Mouse (Mus musculus): Measurements from ENCODE around the gene Cdyl. TPM values are rescaled to one million over a fixed set of nuclear protein-coding genes. Genes with fewer than 3 reads are reported as not detected.
A peak's percentile ranks its signal among the peaks of the same experiment; 100 is the strongest.

Gene Cdyl
- total RNA-seq, 2 experiments from 2014 or later, result 15.4 to 19.7 TPM

- no peak for ATAC-seq (ENCODE audit: poor library complexity, severe bottlenecking)
Observed at GRCm38 (mm10) chr13:35795887-35796286, 136.3 kb downstream of the Cdyl start.

GRCm38 (mm10) chr13:35796352-35796751 lies 136.7 kb downstream of the Cdyl start:
- no peak for ATAC-seq (ENCODE audit: poor library complexity, severe bottlenecking)

- peak; percentile 47 for ATAC-seq (ENCODE audit: poor library complexity, severe bottlenecking)
Observed at GRCm38 (mm10) chr13:35797811-35798522, 138.3 kb downstream of the Cdyl start.

DNA sequence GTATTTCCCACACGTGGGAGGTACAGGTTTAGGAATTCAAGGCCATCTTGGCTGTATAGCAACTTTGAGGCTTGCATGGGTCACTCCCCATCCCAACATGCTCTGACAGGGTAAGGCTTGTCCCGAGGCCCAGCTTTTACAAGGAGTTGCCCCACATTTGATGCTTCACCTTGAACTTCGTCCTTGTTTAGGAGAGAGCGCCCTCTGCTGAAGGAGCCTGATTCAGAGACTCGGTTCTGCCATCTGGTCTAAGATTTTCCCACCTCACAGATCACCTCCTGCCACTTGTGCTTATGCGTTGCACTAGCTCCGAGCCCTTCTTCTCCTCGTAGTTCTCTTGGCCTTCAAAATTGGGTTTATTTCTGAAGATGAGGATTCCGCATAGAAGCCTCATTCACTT lies 139.0 kb downstream of the Cdyl start:
- ATAC-seq (ENCODE audit: poor library complexity, severe bottlenecking), result no peak

GRCm38 (mm10) chr13:35800270-35800669 lies 140.6 kb downstream of the Cdyl start:
- no peak for ATAC-seq (ENCODE audit: poor library complexity, severe bottlenecking)

DNA sequence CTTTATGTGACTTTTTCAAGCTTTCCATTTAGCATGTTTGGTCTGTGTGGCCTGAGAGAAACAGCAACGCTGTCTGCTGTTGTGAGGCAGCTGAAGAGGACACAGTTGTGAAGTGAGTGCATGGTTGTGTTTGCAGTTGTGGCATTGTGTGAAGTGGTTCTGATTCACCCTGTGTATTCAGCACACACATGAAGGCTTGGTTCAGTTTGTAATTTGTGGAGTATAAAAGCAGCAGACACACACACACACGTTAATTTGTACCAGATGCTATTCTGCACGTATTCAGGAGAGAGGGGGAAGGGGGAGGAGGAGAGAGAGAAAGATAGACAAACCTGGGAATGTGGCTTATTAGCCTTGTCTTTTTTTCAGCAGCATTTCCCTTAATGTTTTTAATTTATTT lies 146.1 kb downstream of the Cdyl start:
- no peak for ATAC-seq (ENCODE audit: poor library complexity, severe bottlenecking)

- ATAC-seq (ENCODE audit: poor library complexity, severe bottlenecking), result no peak
Observed at GRCm38 (mm10) chr13:35806165-35806564, 146.5 kb downstream of the Cdyl start.

DNA sequence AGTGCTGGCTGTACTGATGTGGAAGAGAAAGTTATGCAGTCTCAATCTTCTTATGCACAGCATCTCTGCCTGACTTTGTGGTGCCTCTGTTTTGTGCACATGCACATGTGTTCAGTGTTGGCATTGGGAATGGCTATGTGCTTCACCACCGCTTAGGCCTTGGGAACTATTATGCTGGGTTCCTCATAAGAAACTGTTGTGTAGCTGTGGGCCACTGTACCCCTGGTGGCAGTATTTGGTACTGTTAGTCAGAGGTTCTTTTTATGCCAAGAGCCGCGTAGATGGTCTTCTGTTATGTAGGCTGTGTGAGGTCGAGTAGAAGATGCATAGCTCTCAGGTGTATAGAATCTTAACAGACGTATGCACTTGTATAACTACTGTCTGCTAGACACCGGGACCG lies 147.4 kb downstream of the Cdyl start:
- no peak for ATAC-seq (ENCODE audit: poor library complexity, severe bottlenecking)

- no peak for ATAC-seq (ENCODE audit: poor library complexity, severe bottlenecking)
Observed at GRCm38 (mm10) chr13:35807525-35807924, 147.9 kb downstream of the Cdyl start.

GRCm38 (mm10) chr13:35807940-35808339 lies 148.3 kb downstream of the Cdyl start:
- no peak for ATAC-seq (ENCODE audit: poor library complexity, severe bottlenecking)

DNA sequence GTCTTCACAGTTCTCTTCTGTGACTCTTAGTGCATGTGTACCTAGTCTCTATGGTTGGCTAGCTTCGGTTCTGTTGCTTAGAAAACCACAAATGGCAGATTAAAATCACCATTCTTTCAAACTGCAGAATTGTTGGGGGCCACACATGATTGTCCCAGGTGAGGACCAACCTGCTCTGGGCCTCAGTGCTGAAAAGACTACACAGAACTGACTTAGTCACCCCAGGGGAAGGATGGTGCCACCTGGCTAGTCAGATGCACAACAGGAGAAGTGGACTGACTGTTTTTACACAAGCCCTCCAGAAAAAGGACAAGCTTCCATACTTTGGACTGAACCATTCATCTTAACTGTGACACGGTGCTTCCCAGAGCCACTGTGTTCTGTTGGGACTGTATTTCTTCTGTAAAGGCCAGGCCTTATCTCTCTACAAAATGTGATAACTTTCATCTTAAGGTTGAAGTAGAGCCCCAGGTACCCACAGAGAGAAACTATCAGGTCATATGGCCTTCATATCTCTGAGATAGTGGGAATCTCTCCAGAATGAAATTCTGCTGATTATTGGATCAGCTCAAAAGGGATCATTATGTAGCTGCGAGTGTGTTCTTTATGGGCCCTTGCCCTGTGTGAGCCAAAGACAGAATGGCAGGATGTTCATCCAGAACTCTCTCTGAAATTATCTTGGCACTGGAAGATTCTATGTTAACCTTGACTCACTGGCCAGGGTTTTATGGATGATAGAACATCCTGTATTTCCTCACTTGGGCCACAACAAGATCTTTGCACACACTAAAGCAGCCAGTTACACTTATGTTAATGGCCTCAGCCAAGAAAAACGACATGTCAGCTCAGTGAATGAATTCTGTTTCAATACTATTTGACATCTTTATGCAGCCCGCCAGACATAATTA lies 149.9 kb downstream of the Cdyl start:
- no peak for ATAC-seq (ENCODE audit: poor library complexity, severe bottlenecking)

GRCm38 (mm10) chr13:35810160-35810537 lies 150.5 kb downstream of the Cdyl start:
- no peak for ATAC-seq (ENCODE audit: poor library complexity, severe bottlenecking)

DNA sequence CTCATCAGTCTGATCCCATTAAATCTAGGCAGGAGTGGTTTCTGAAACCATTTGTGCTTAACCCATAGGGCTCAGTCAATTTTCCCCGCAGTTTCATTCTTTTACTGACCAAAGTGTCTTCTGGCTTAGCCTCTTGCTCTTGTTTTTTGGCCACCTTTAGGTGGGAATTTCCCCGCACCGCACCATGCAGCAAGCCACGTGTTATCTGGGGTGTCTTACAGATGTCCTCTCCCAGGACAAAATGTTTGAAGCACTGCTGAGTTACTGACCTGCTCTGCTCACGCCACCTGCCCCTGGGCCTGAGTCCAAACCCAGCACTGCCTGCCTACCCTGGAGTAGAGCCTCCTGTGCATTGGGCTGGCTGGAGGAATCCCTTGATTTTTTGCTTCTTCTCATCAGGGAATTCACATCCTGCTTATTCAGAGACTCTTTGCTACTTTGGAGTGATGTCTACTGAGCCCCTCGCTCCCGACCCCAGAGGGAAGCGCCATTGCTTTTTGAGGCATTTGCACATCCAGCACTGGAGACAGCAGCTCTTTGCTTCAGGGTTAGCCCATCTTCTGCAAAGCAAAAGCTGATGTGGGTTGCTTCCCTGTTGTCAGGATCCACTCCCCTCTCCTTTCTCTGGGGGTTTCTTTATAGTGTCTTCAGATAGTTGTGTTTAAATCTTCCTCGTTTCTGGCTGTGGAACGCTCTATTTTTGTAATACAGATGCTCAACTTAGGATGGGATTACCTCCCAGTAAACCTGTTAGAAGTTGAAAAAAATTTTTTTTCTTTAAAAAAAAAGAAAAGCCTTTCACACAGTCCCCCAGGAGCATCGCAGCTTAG lies 151.9 kb downstream of the Cdyl start:
- no peak for ATAC-seq (ENCODE audit: poor library complexity, severe bottlenecking)

DNA sequence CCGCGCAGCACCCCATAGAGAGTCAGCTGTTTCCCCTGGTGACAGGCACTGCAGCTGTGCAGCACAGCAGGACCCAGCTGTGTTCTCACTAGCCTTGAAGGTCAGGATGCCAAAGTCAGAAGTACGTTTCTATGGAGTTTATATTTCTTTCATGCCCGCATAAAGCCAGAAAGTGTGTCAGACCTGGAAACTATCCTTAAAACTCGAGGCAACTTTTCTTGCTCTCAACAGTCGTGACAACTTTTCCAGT lies 152.5 kb downstream of the Cdyl start:
- ATAC-seq (ENCODE audit: poor library complexity, severe bottlenecking), result no peak

- ATAC-seq (ENCODE audit: poor library complexity, severe bottlenecking), result no peak
Observed at GRCm38 (mm10) chr13:35813348-35814127, 153.9 kb downstream of the Cdyl start.

GRCm38 (mm10) chr13:35815205-35815726 lies 155.6 kb downstream of the Cdyl start:
- no peak for ATAC-seq (ENCODE audit: poor library complexity, severe bottlenecking)

- ATAC-seq (ENCODE audit: poor library complexity, severe bottlenecking), result no peak
Observed at GRCm38 (mm10) chr13:35815782-35816368, 156.2 kb downstream of the Cdyl start.

DNA sequence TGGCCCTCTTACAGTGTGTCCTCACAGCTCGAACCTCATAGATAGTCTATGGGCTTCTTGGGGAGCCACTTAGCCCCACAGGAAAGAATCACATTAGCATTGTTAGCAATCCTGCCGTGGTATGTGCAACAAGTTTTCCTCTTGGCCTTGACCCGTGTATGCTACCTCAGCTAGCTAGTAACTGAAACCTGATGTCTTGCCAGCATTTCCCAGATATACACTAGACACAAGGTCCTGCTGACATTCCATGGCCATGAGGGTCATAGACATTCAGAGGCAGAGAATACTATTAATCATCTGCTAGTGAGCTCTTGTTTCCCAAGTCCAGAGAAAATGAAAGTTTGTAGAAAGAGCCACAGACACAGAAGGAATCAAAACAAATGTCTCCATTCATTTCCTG lies 158.0 kb downstream of the Cdyl start:
- ATAC-seq (ENCODE audit: poor library complexity, severe bottlenecking), result no peak

GRCm38 (mm10) chr13:35818060-35818459 lies 158.4 kb downstream of the Cdyl start:
- ATAC-seq (ENCODE audit: poor library complexity, severe bottlenecking), result no peak

DNA sequence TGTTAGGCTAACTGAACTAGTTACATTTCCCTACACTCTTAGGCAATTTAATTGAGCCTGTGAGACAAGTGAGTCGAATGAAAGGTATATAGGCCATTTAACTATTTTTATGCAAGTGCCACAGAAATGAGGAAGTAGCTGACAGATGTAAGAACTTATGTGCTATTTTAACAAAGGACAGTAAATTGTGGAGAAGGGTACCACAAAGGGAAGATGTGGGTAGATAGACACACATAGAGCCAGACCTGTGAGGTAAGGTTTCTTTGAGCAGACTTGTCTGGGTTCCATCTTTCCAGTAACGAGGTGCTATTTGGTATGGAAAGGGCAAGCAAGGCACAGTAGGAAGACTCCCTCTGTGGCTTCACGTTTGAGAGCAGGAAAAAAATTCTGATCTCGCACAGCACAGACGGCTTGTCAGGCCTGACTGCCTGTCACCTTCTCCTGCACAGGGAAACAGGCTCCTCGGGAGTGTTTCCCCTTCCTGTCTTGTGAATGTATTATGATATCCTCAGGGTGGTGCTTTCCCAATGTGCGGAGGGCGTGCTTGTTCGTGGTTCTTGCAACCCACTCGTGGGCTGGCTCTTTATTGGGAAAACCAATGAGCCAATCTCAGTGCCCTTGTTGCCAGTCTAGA lies 162.3 kb downstream of the Cdyl start:
- ATAC-seq (ENCODE audit: poor library complexity, severe bottlenecking), result peak; percentile 51
